Mouse (Mus musculus) C2C12 (cell line): ENCODE results near the gene Prkce. TPM values are rescaled to one million over a fixed set of nuclear protein-coding genes. Genes with fewer than 3 reads are reported as not detected.

Source experiments
- H3K27me3 ChIP-seq: one replicate; pipeline ENCODE4 v1.6.1; 2011; ENCODE audit not compliant: control insufficient read depth, insufficient read depth, insufficient read length
- H3K36me3 ChIP-seq: one replicate; pipeline ENCODE4 v1.6.1; 2011; ENCODE audit not compliant: control insufficient read depth, insufficient read depth
- H3K4me3 ChIP-seq: one replicate; pipeline ENCODE4 v1.5.1; 2011; ENCODE audit warnings: mild to moderate bottlenecking, control low read depth; ENCODE audit not compliant: poor library complexity, insufficient read depth, severe bottlenecking
- H3K79me2 ChIP-seq: one replicate; pipeline ENCODE4 v1.6.1; 2011; ENCODE audit not compliant: control insufficient read depth, insufficient read depth
- H3K79me3 ChIP-seq: one replicate; pipeline ENCODE4 v1.6.1; 2011; ENCODE audit warnings: low read depth, control low read depth
- H3ac ChIP-seq: one replicate; pipeline ENCODE3; 2011; ENCODE audit warnings: low read depth; ENCODE audit not compliant: control insufficient read depth, insufficient read length
- CEBPB ChIP-seq: IDR thresholded peaks from one replicate; pipeline ENCODE4 v1.6.1; 2011; ENCODE audit warnings: low read depth, mild to moderate bottlenecking, control low read depth, moderate library complexity
- CTCF ChIP-seq: IDR thresholded peaks from one replicate; pipeline ENCODE4 v1.5.1; 2011; ENCODE audit not compliant: control insufficient read depth, insufficient read depth, insufficient read length
- FOSL1 ChIP-seq: IDR thresholded peaks from one replicate; pipeline ENCODE4 v1.8.0; 2011; ENCODE audit warnings: mild to moderate bottlenecking, low read length; ENCODE audit not compliant: poor library complexity, insufficient read depth, severe bottlenecking
- MAX ChIP-seq: IDR thresholded peaks from one replicate; pipeline ENCODE4 v1.6.1; 2011; ENCODE audit warnings: mild to moderate bottlenecking, control low read depth
- MYOD1 ChIP-seq: IDR thresholded peaks from one replicate; pipeline ENCODE4 v1.6.1; 2011; ENCODE audit warnings: low read depth; ENCODE audit not compliant: control insufficient read depth, insufficient read length
- MYOG ChIP-seq: IDR thresholded peaks from one replicate; pipeline ENCODE4 v1.6.1; 2011; ENCODE audit not compliant: control insufficient read depth, insufficient read length; ENCODE audit errors: extremely low read depth
- USF1 ChIP-seq: IDR thresholded peaks from one replicate; pipeline ENCODE4 v1.6.1; 2011; ENCODE audit warnings: low read depth, mild to moderate bottlenecking, control low read depth, moderate library complexity
- polyA plus RNA-seq: library from polyadenylated mRNA; unstranded; fragments of >200 nt; fragmentation: generic; extraction: Trizol; gene quantifications from one replicate; pipeline ENCODE4 v1.2.1, GENCODE M21; 2012; ENCODE audit warnings: missing spikeins

The Prkce gene
- polyA plus RNA-seq, 1 experiment = 1.4 TPM

GRCm38 (mm10) chr17:86376389-86376788 lies 208.8 kb downstream of the Prkce start:
- Histone ChIP-seq H3K36me3 (no peaks in the 10 kb centered on the region), H3K79me3 (no peaks in the 10 kb centered on the region), H3K27me3 (no peaks in the 10 kb centered on the region), H3ac (no peak overlapping the region), H3K79me2 (no peaks in the 10 kb centered on the region), H3K4me3 (no peak overlapping the region)
- TF ChIP-seq MYOG = no peak
- no peak for TF ChIP-seq MAX
- TF ChIP-seq CEBPB = no peak
- TF ChIP-seq MYOD1 = no peak
- no peak for TF ChIP-seq CTCF
- TF ChIP-seq USF1 = no peak
- TF ChIP-seq FOSL1 = no peak

- TF ChIP-seq CTCF = no peak
- TF ChIP-seq MYOG = no peak
- TF ChIP-seq FOSL1 = no peak
- no peak for TF ChIP-seq CEBPB
- TF ChIP-seq MYOD1 = no peak
- no peak for TF ChIP-seq USF1
- TF ChIP-seq MAX = no peak
- Histone ChIP-seq H3K4me3 (no peak overlapping the region), H3ac (no peak overlapping the region), H3K27me3 (no peaks in the 10 kb centered on the region), H3K36me3 (no peaks in the 10 kb centered on the region), H3K79me2 (no peaks in the 10 kb centered on the region), H3K79me3 (no peaks in the 10 kb centered on the region)
These were observed 210.3 kb downstream of the Prkce start for GRCm38 (mm10) chr17:86377863-86378262.

GRCm38 (mm10) chr17:86378611-86379010 lies 211.0 kb downstream of the Prkce start:
- Histone ChIP-seq H3K79me2 (no peaks in the 10 kb centered on the region), H3K4me3 (no peak overlapping the region), H3K79me3 (no peaks in the 10 kb centered on the region), H3K36me3 (no peaks in the 10 kb centered on the region), H3K27me3 (no peaks in the 10 kb centered on the region), H3ac (no peak overlapping the region)
- TF ChIP-seq MAX = no peak
- TF ChIP-seq USF1 = no peak
- TF ChIP-seq MYOG = no peak
- TF ChIP-seq CTCF = no peak
- TF ChIP-seq CEBPB = no peak
- TF ChIP-seq MYOD1 = no peak
- TF ChIP-seq FOSL1 = no peak

- Histone ChIP-seq H3K79me2 (no peaks in the 10 kb centered on the region), H3K4me3 (no peak overlapping the region), H3K36me3 (no peaks in the 10 kb centered on the region), H3K27me3 (no peaks in the 10 kb centered on the region), H3ac (no peak overlapping the region), H3K79me3 (no peaks in the 10 kb centered on the region)
- no peak for TF ChIP-seq CEBPB
- TF ChIP-seq CTCF = no peak
- TF ChIP-seq USF1 = no peak
- no peak for TF ChIP-seq MAX
- no peak for TF ChIP-seq MYOG
- no peak for TF ChIP-seq FOSL1
- no peak for TF ChIP-seq MYOD1
These were observed 212.0 kb downstream of the Prkce start for GRCm38 (mm10) chr17:86379405-86380137.

GRCm38 (mm10) chr17:86381464-86381863 lies 213.9 kb downstream of the Prkce start:
- Histone ChIP-seq H3K4me3 (no peak overlapping the region), H3K79me3 (no peaks in the 10 kb centered on the region), H3ac (no peak overlapping the region), H3K27me3 (no peaks in the 10 kb centered on the region), H3K79me2 (no peaks in the 10 kb centered on the region), H3K36me3 (no peaks in the 10 kb centered on the region)
- TF ChIP-seq MAX (no peak), MYOD1 (no peak), MYOG (no peak), CTCF (no peak), FOSL1 (no peak), CEBPB (no peak), USF1 (no peak)
